Mouse (Mus musculus): ENCODE data around the gene Eef2k.
"Not testable (repeated sequence)": the region's sequence is repeated elsewhere in the genome, so short reads cannot be mapped to it uniquely, and the experiment has no call there.

Eef2k gene

GRCm38 (mm10) chr7:120880770-120881169 lies 38.1 kb downstream of the Eef2k start:
- DNase-seq (ENCODE audit: low spot score in 2 of 2), result no peak

- DNase-seq (ENCODE audit: low spot score in 2 of 2), result no peak
Observed at GRCm38 (mm10) chr7:120881451-120881850, 38.8 kb downstream of the Eef2k start.

GRCm38 (mm10) chr7:120882674-120883073 lies 40.0 kb downstream of the Eef2k start:
- no peak for DNase-seq (ENCODE audit: low spot score in 2 of 2)

GRCm38 (mm10) chr7:120883523-120884290 lies 41.1 kb downstream of the Eef2k start:
- no peak for DNase-seq (ENCODE audit: low spot score in 2 of 2)

- DNase-seq (ENCODE audit: low spot score in 2 of 2), result no peak
Observed at GRCm38 (mm10) chr7:120884746-120885145, 42.1 kb downstream of the Eef2k start.

- no peak for DNase-seq (ENCODE audit: low spot score in 2 of 2)
Observed at GRCm38 (mm10) chr7:120893123-120893522, 50.5 kb downstream of the Eef2k start.

- no peak for DNase-seq (ENCODE audit: low spot score in 2 of 2)
Observed at GRCm38 (mm10) chr7:120897054-120897453, 54.4 kb downstream of the Eef2k start.

GRCm38 (mm10) chr7:120897711-120898335 lies 55.2 kb downstream of the Eef2k start:
- no peak for DNase-seq (ENCODE audit: low spot score in 2 of 2)

- no peak for DNase-seq (ENCODE audit: low spot score in 2 of 2)
Observed at GRCm38 (mm10) chr7:120900191-120900590, 57.6 kb downstream of the Eef2k start.

- DNase-seq (ENCODE audit: low spot score in 2 of 2), result no peak
Observed at GRCm38 (mm10) chr7:120901701-120902100, 59.1 kb downstream of the Eef2k start.

GRCm38 (mm10) chr7:120902931-120903330 lies 60.3 kb downstream of the Eef2k start:
- no peak for DNase-seq (ENCODE audit: low spot score in 2 of 2)

GRCm38 (mm10) chr7:120910172-120910571 lies 67.5 kb downstream of the Eef2k start:
- not testable (repeated sequence) for DNase-seq (ENCODE audit: low spot score in 2 of 2)

- not testable (repeated sequence) for DNase-seq (ENCODE audit: low spot score in 2 of 2)
Observed at GRCm38 (mm10) chr7:120911268-120911667, 68.6 kb downstream of the Eef2k start.

- no peak for DNase-seq (ENCODE audit: low spot score in 2 of 2)
Observed at GRCm38 (mm10) chr7:120913332-120913731, 70.7 kb downstream of the Eef2k start.

GRCm38 (mm10) chr7:120916262-120916875 lies 73.7 kb downstream of the Eef2k start:
- DNase-seq (ENCODE audit: low spot score in 2 of 2), result no peak

- DNase-seq (ENCODE audit: low spot score in 2 of 2), result no peak
Observed at GRCm38 (mm10) chr7:120917279-120917591, 74.6 kb downstream of the Eef2k start.

GRCm38 (mm10) chr7:120917592-120918461 lies 75.2 kb downstream of the Eef2k start, which contains the start of gene Polr3e:
TSS of gene Polr3e (plus strand) at chr7:120917744.
- DNase-seq (ENCODE audit: low spot score in 2 of 2), result peak; percentile 99

- peak in 1 of 2 experiments; percentile 56 for DNase-seq (ENCODE audit: low spot score in 2 of 2)
Observed at GRCm38 (mm10) chr7:120918526-120918962, 75.9 kb downstream of the Eef2k start.

GRCm38 (mm10) chr7:120933110-120933509 lies 90.5 kb downstream of the Eef2k start:
- DNase-seq (ENCODE audit: low spot score in 2 of 2), result no peak

GRCm38 (mm10) chr7:120933680-120934195 lies 91.1 kb downstream of the Eef2k start:
- DNase-seq (ENCODE audit: low spot score in 2 of 2), result no peak

GRCm38 (mm10) chr7:120934716-120935115 lies 92.1 kb downstream of the Eef2k start:
- DNase-seq (ENCODE audit: low spot score in 2 of 2), result no peak

GRCm38 (mm10) chr7:120936522-120936921 lies 93.9 kb downstream of the Eef2k start:
- no peak for DNase-seq (ENCODE audit: low spot score in 2 of 2)

Data from right cerebral cortex, postnatal 36 days (tissue).